Mouse (Mus musculus) ES-Bruce4 (cell line): ENCODE results near the gene Diras2. TPM values are rescaled to one million over a fixed set of nuclear protein-coding genes. Genes with fewer than 3 reads are reported as not detected.

Source experiments
- H3K27ac ChIP-seq: 2 replicates; pipeline ENCODE4 v1.5.1; 2012; ENCODE audit warnings: low read length, inconsistent platforms; ENCODE audit not compliant: insufficient read depth
- H3K27me3 ChIP-seq: 2 replicates; pipeline ENCODE4 v1.6.1; 2012; ENCODE audit warnings: mild to moderate bottlenecking, low read length, inconsistent platforms; ENCODE audit not compliant: control insufficient read depth, poor library complexity, insufficient read depth, severe bottlenecking
- H3K36me3 ChIP-seq: 2 replicates; pipeline ENCODE4 v1.6.1; 2012; ENCODE audit warnings: inconsistent platforms, mild to moderate bottlenecking, low read length, moderate library complexity; ENCODE audit not compliant: control insufficient read depth, poor library complexity, insufficient read depth, severe bottlenecking
- H3K4me1 ChIP-seq: one replicate; pipeline ENCODE4 v1.8.1; 2011; ENCODE audit warnings: low read length; ENCODE audit not compliant: control insufficient read depth, insufficient read depth
- H3K4me3 ChIP-seq: 2 replicates; pipeline ENCODE4 v1.5.1; 2011; ENCODE audit warnings: low read depth, mild to moderate bottlenecking, low read length
- H3K9ac ChIP-seq: 2 replicates; pipeline ENCODE4 v1.6.1; 2012; ENCODE audit warnings: low read depth, mild to moderate bottlenecking, inconsistent platforms; ENCODE audit not compliant: poor library complexity, severe bottlenecking
- H3K9me3 ChIP-seq: replicated peaks from 2 replicates; pipeline ENCODE4 v1.6.1; 2012; ENCODE audit warnings: mild to moderate bottlenecking, low read length, inconsistent platforms; ENCODE audit not compliant: control insufficient read depth, poor library complexity, insufficient read depth, severe bottlenecking
- CTCF ChIP-seq: IDR thresholded peaks from one replicate; pipeline ENCODE4 v1.8.1; 2011; ENCODE audit warnings: low read depth, low read length
- EP300 ChIP-seq: IDR thresholded peaks from 2 replicates; pipeline ENCODE4 v1.6.1; 2011; ENCODE audit warnings: low read depth, low read length; ENCODE audit not compliant: insufficient read depth
- POLR2A ChIP-seq: IDR thresholded peaks from one replicate; pipeline ENCODE4 v1.8.1; 2011; ENCODE audit warnings: low read length; ENCODE audit not compliant: insufficient read depth
- polyA plus RNA-seq: library from polyadenylated mRNA; stranded (reverse); fragments of >200 nt; gene quantifications from 2 replicates; pipeline ENCODE4 v1.2.4, GENCODE M21; 2011; ENCODE audit warnings: low read depth; ENCODE audit not compliant: missing spikeins, insufficient read depth, insufficient read length

Gene Diras2
- polyA plus RNA-seq, 1 experiment: 0.21 TPM

- no peak overlapping the region for H3K9ac ChIP-seq
- H3K27me3 ChIP-seq: no peaks in the 10 kb centered on the region
- no peak overlapping the region for H3K4me3 ChIP-seq
- H3K27ac ChIP-seq: no peak overlapping the region
- TF ChIP-seq POLR2A (no peak), CTCF (no peak), EP300 (no peak)
- H3K9me3 ChIP-seq: no peaks in the 10 kb centered on the region; the same call in 1 of the 2 replicates
- no peaks in the 10 kb centered on the region for H3K36me3 ChIP-seq
- no peaks in the 10 kb centered on the region for H3K4me1 ChIP-seq
These were observed 71.1 kb downstream of the Diras2 start for GRCm38 (mm10) chr13:52459982-52460381.

GRCm38 (mm10) chr13:52457889-52458324, 73.2 kb downstream of the Diras2 start:
- TF ChIP-seq EP300 (no peak), CTCF (no peak), POLR2A (no peak)
- H3K27ac ChIP-seq: no peak overlapping the region
- H3K9me3 ChIP-seq: no peaks in the 10 kb centered on the region; the same call in 1 of the 2 replicates
- H3K36me3 ChIP-seq: no peaks in the 10 kb centered on the region
- H3K27me3 ChIP-seq: no peaks in the 10 kb centered on the region
- no peaks in the 10 kb centered on the region for H3K4me1 ChIP-seq
- no peak overlapping the region for H3K9ac ChIP-seq
- no peak overlapping the region for H3K4me3 ChIP-seq

- no peaks in the 10 kb centered on the region; the same call in 1 of the 2 replicates for H3K9me3 ChIP-seq
- no peaks in the 10 kb centered on the region for H3K36me3 ChIP-seq
- H3K4me1 ChIP-seq: no peaks in the 10 kb centered on the region
- H3K4me3 ChIP-seq: no peak overlapping the region
- H3K9ac ChIP-seq: no peak overlapping the region
- no peak overlapping the region for H3K27ac ChIP-seq
- H3K27me3 ChIP-seq: no peaks in the 10 kb centered on the region
- TF ChIP-seq POLR2A: no peak
These were observed 73.7 kb downstream of the Diras2 start for GRCm38 (mm10) chr13:52457177-52457888.

- Histone ChIP-seq H3K27me3 (no peaks in the 10 kb centered on the region), H3K27ac (no peak overlapping the region), H3K36me3 (no peaks in the 10 kb centered on the region), H3K4me1 (no peaks in the 10 kb centered on the region), H3K9me3 (no peaks in the 10 kb centered on the region), H3K4me3 (no peak overlapping the region), H3K9ac (no peak overlapping the region)
- TF ChIP-seq CTCF (no peak), POLR2A (no peak), EP300 (no peak)
These were observed 75.8 kb downstream of the Diras2 start for GRCm38 (mm10) chr13:52455329-52455728.

- Histone ChIP-seq H3K27ac (no peak overlapping the region), H3K4me1 (no peaks in the 10 kb centered on the region), H3K9me3 (no peaks in the 10 kb centered on the region), H3K27me3 (no peaks in the 10 kb centered on the region), H3K36me3 (no peaks in the 10 kb centered on the region), H3K9ac (no peak overlapping the region), H3K4me3 (no peak overlapping the region)
- TF ChIP-seq CTCF: no peak
- TF ChIP-seq EP300: no peak
- no peak for TF ChIP-seq POLR2A
These were observed 76.3 kb downstream of the Diras2 start for GRCm38 (mm10) chr13:52454708-52455250.

Other genes with a start within 250 kb of the Diras2 start
- gene Syk, start 51.9 kb upstream of the Diras2 start, polyA plus RNA-seq: 11.3 and 11.4 TPM in 2 replicates